24 mouse cellular contexts compared by ENCODE assay signal in the genomic region with DNA sequence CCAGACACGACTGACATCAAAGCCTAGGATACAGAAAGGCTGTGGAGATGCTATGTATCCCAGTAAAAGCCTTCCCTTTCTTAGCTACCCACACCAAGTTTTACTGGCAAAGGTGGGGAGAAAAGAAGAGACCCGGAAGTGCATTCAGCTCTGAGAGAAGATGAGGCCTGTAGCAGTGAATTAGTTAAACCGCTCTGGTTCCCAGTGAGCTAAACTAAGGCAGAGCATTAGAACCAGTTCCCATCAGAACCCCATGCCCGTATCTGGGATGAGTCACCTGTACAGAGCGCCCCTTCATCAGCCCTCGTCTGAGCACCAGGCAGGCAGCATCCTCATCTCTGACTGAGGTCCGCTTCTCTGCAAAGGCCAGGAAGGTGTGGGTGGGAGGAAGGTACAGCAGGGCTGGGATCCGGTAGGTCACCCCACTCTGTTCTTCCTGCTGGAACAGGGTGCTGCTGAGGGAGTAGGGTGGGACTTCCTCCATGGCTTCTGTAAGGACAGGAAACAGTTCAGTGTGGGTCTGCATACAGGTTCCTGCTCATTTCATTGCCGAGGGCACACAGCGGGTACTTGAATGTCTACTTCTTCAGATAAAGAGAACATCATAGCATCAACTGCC. TPM values are rescaled to one million over a fixed set of nuclear protein-coding genes. Genes with fewer than 3 reads are reported as not detected.
DNase-seq lines count a peak whose midpoint lies in the region; ATAC-seq and TF ChIP-seq lines count a peak whose summit lies in the region.
"Had no signal": no experiment of that assay in that cellular context is flagged by ENCODE, and none has a peak within 500 bp of the region (broad histone marks: within the 10 kb centered on the region; RNA-seq: fewer than 3 reads in every experiment).

No protein-coding gene starts in this region.

- WGBS in bone marrow, adult 2 months, result 79% methylated on average over 10 of the region's 10 CpGs
- 64% methylated on average over 10 of the region's 10 CpGs for WGBS in liver, embryonic 16.5 days (ENCODE audit: insufficient replicate concordance)

- peak overlapping the region; percentile 38 for H3K9ac ChIP-seq in liver, embryonic 16.5 days (ENCODE audit: low read depth, low read length)
- H3K9ac ChIP-seq: heart, embryonic 12.5 days; hindbrain, embryonic 13.5 days; midbrain, embryonic 15.5 days had no signal

- no peak for TF ChIP-seq CTCF in bone marrow, adult 2 months (IDR thresholded peaks at IDR 0.05; ENCODE audit: control insufficient read depth, insufficient read depth, low read length)

- no peak for ATAC-seq in liver, embryonic 16.5 days (ENCODE audit: low read depth)
- ATAC-seq: intestine, postnatal 0 days; midbrain, embryonic 15.5 days had no signal

- H3K27me3 ChIP-seq in liver, embryonic 16.5 days (ENCODE audit: control insufficient read depth, insufficient read depth, low read depth, low read length), result no peaks in the 10 kb centered on the region
- H3K27me3 ChIP-seq: heart, embryonic 12.5 days; hindbrain, embryonic 13.5 days; midbrain, embryonic 15.5 days had no signal

- no peak overlapping the region for H3K4me3 ChIP-seq in bone marrow, adult 2 months (replicated peaks; ENCODE audit: control insufficient read depth, low read depth, low read length)
- H3K4me3 ChIP-seq in liver, embryonic 16.5 days (ENCODE audit: low read depth, low read length), result peak overlapping the region; percentile 10; the same call in 1 of the 2 replicates
- H3K4me3 ChIP-seq: heart, embryonic 12.5 days; hindbrain, embryonic 13.5 days; midbrain, embryonic 15.5 days had no signal

- no peak for TF ChIP-seq POLR2A in bone marrow, adult 2 months (IDR thresholded peaks at IDR 0.05; ENCODE audit: borderline replicate concordance, control insufficient read depth, low read depth, low read length)

- DNase-seq in thymus, postnatal 0 days (ENCODE audit: low spot score), result peak; percentile 46
- DNase-seq in thymus, postnatal 25 days, result no peak
- no peak for DNase-seq in spleen, adult 12 weeks (ENCODE audit: low spot score)
- DNase-seq in urinary bladder, postnatal 25 days (ENCODE audit: low spot score), result no peak
- DNase-seq in layer of hippocampus, adult 8-10 months (ENCODE audit: low spot score in 2 of 2), result no peak
- DNase-seq: cerebellum, adult 11-12 months; cerebellum, postnatal 36 days; gastrocnemius, postnatal 10 days; kidney, postnatal 14 days; left cerebral cortex, postnatal 4 days; lung, adult 2 months; right cerebral cortex, postnatal 14 days had no signal

- peaks cover 2% of the 10 kb centered on the region for H3K4me1 ChIP-seq in bone marrow, adult 2 months (ENCODE audit: control insufficient read depth, insufficient read depth, low read length)
- peaks cover 45% of the 10 kb centered on the region for H3K4me1 ChIP-seq in liver, embryonic 16.5 days (ENCODE audit: control insufficient read depth, low read depth, low read length)

- peaks cover 5% of the 10 kb centered on the region for H3K36me3 ChIP-seq in liver, embryonic 16.5 days (ENCODE audit: control insufficient read depth, insufficient read depth)
- H3K36me3 ChIP-seq: hindbrain, embryonic 13.5 days; midbrain, embryonic 15.5 days had no signal

- H3K4me2 ChIP-seq in liver, embryonic 16.5 days (ENCODE audit: low read depth, low read length), result peak overlapping the region; percentile 55
- H3K4me2 ChIP-seq: heart, embryonic 12.5 days; hindbrain, embryonic 13.5 days; midbrain, embryonic 15.5 days had no signal

- no peaks in the 10 kb centered on the region for H3K9me3 ChIP-seq in liver, embryonic 16.5 days (replicated peaks; ENCODE audit: control insufficient read depth, low read length)
- H3K9me3 ChIP-seq: heart, embryonic 12.5 days; hindbrain, embryonic 13.5 days; midbrain, embryonic 15.5 days had no signal

- peak overlapping the region; percentile 24 for H3K27ac ChIP-seq in bone marrow, adult 2 months (ENCODE audit: control insufficient read depth, insufficient read depth, low read depth, low read length, poor library complexity)
- peak overlapping the region; percentile 85 for H3K27ac ChIP-seq in liver, embryonic 16.5 days (ENCODE audit: low read length)
- H3K27ac ChIP-seq: hindbrain, embryonic 13.5 days; macrophage; midbrain, embryonic 15.5 days had no signal

RNA-seq across cellular contexts. Expression of a gene that starts 5.1 kb away (rescaled TPM):
- polyA plus RNA-seq in thymus, postnatal 0 days (2015; fragmentation: Nextera tagmentation; extraction: Ambion mirVana), result 15.1 and 15.3 TPM in 2 replicates
- 4.5 and 5.0 TPM in 2 replicates for polyA plus RNA-seq in bone marrow, adult 2 months (2011; ENCODE audit: insufficient read depth, insufficient read length, low replicate concordance, missing spikeins)
- polyA plus RNA-seq in liver, embryonic 16.5 days (2015; fragmentation: Nextera tagmentation; extraction: Ambion mirVana), result 5.1 and 5.2 TPM in 2 replicates
- 1 to 10 TPM; 2.7 to 4.0 (median 3.5) TPM for total RNA-seq in layer of hippocampus, adult 8-10 months (2022)

RNA-seq across cellular contexts. Expression of a gene that starts 35.8 kb away (rescaled TPM):
- polyA plus RNA-seq in thymus, postnatal 0 days (2015; fragmentation: Nextera tagmentation; extraction: Ambion mirVana), result 9.4 and 13.8 TPM in 2 replicates
- polyA plus RNA-seq in bone marrow, adult 2 months (2011; ENCODE audit: insufficient read depth, insufficient read length, low replicate concordance, missing spikeins), result not detected in 2 replicates
- polyA plus RNA-seq in liver, embryonic 16.5 days (2015; fragmentation: Nextera tagmentation; extraction: Ambion mirVana), result not detected in 2 replicates
- total RNA-seq in layer of hippocampus, adult 8-10 months (2022), result 1 to 10 TPM in 3 of 4 experiments, under 1 TPM in 1; 0.57 to 1.6 (median 1.2) TPM

RNA-seq across cellular contexts. Expression of a gene that starts 40.1 kb away (rescaled TPM):
- 491 and 521 TPM in 2 replicates for polyA plus RNA-seq in thymus, postnatal 0 days (2015; fragmentation: Nextera tagmentation; extraction: Ambion mirVana)
- polyA plus RNA-seq in bone marrow, adult 2 months (2011; ENCODE audit: insufficient read depth, insufficient read length, low replicate concordance, missing spikeins), result 42.7 and 59.2 TPM in 2 replicates
- polyA plus RNA-seq in liver, embryonic 16.5 days (2015; fragmentation: Nextera tagmentation; extraction: Ambion mirVana), result 189 and 192 TPM in 2 replicates
- total RNA-seq in layer of hippocampus, adult 8-10 months (2022), result 100 to 1,000 TPM in 1 of 4 experiments, 10 to 100 TPM in 3; 88.4 to 103 (median 94.7) TPM

RNA-seq across cellular contexts. Expression of a gene that starts 59.8 kb away (rescaled TPM):
- not detected in 2 replicates for polyA plus RNA-seq in thymus, postnatal 0 days (2015; fragmentation: Nextera tagmentation; extraction: Ambion mirVana)
- polyA plus RNA-seq in bone marrow, adult 2 months (2011; ENCODE audit: insufficient read depth, insufficient read length, low replicate concordance, missing spikeins), result not detected in 2 replicates
- not detected in 2 replicates for polyA plus RNA-seq in liver, embryonic 16.5 days (2015; fragmentation: Nextera tagmentation; extraction: Ambion mirVana)
- total RNA-seq in layer of hippocampus, adult 8-10 months (2022), result not detected
- total RNA-seq: adrenal gland, adult 18-20 months; gastrocnemius, postnatal 10 days; layer of hippocampus, postnatal 25 days; left cerebral cortex, postnatal 4 days had no signal
- polyA plus RNA-seq: brain, embryonic 14.5 days; embryonic facial prominence, embryonic 11.5 days; heart, embryonic 12.5 days; hindbrain, embryonic 13.5 days; intestine, postnatal 0 days; lung, adult 2 months; macrophage; midbrain, embryonic 15.5 days; neural tube, embryonic 11.5 days had no signal
